Mouse (Mus musculus) stomach, postnatal 0 days (tissue): Measurements from ENCODE around the gene Smarcd3. TPM values are rescaled to one million over a fixed set of nuclear protein-coding genes. Genes with fewer than 3 reads are reported as not detected.
A peak's percentile ranks its signal among the peaks of the same experiment; 100 is the strongest.

ENCODE experiments used
- ATAC-seq: fragments of 200-750 bp; cut with Nextera tagmentation; 2 replicates; pipeline ENCODE4 v1.8.0; 2017; ENCODE audit not compliant: low FRiP score, low TSS enrichment
- DNase-seq: peaks from one replicate; pipeline ENCODE4 v3.0.0-alpha.2; 2016; ENCODE audit warnings: low spot score
- H3K27ac ChIP-seq: fragments of 300-500 bp; sonication (generic); replicated peaks from 2 replicates; pipeline ENCODE4 v1.5.1; 2014; ENCODE audit warnings: mild to moderate bottlenecking, control low read depth
- H3K27me3 ChIP-seq: fragments of 300-500 bp; sonication (generic); 2 replicates; pipeline ENCODE4 v1.6.1; 2014; ENCODE audit warnings: low read length; ENCODE audit not compliant: control insufficient read depth, insufficient read depth
- H3K36me3 ChIP-seq: fragments of 300-500 bp; sonication (generic); 2 replicates; pipeline ENCODE4 v1.6.1; 2014; ENCODE audit warnings: low read length, mixed read lengths; ENCODE audit not compliant: control insufficient read depth, insufficient read depth
- H3K4me1 ChIP-seq: fragments of 300-500 bp; sonication (generic); replicated peaks from 2 replicates; pipeline ENCODE4 v1.6.1; 2014; ENCODE audit warnings: antibody characterized with exemption; ENCODE audit not compliant: control insufficient read depth, insufficient read depth
- H3K4me2 ChIP-seq: fragments of 300-500 bp; sonication (generic); replicated peaks from 2 replicates; pipeline ENCODE4 v1.6.1; 2014; ENCODE audit warnings: low read depth, mild to moderate bottlenecking, control low read depth, moderate library complexity
- H3K4me3 ChIP-seq: fragments of 300-500 bp; sonication (generic); 2 replicates; pipeline ENCODE4 v1.5.1; 2014; ENCODE audit warnings: low read depth, low read length, control low read depth
- H3K9ac ChIP-seq: fragments of 300-500 bp; sonication (generic); 2 replicates; pipeline ENCODE4 v1.6.1; 2014; ENCODE audit warnings: mild to moderate bottlenecking, low read length, control low read depth, mixed read lengths
- H3K9me3 ChIP-seq: fragments of 300-500 bp; sonication (generic); 2 replicates; pipeline ENCODE4 v1.6.1; 2016; ENCODE audit warnings: low read length; ENCODE audit not compliant: control insufficient read depth
- CTCF ChIP-seq: IDR thresholded peaks from 2 replicates; pipeline ENCODE4 v1.5.1; 2016; ENCODE audit warnings: antibody characterized with exemption, low read depth, mild to moderate bottlenecking, moderate library complexity
- EP300 ChIP-seq: optimal IDR thresholded peaks from 2 replicates; pipeline ENCODE3; 2016; ENCODE audit warnings: antibody characterized with exemption
- WGBS: fragments of 180-500 bp; shearing (Covaris S2); extraction: QIAGEN DNeasy Blood & Tissue Kit; methylation state at CpG from one replicate; pipeline ENCODE4 v1.1.7; 2014; 5-methylcytosine and 5-hydroxymethylcytosine counted together
- microRNA counts: library from miRNA; unstranded; fragments of <30 nt; microRNA quantifications from one replicate; lab custom pipeline; 2015
- microRNA-seq: library from miRNA; unstranded; fragments of <30 nt; microRNA quantifications from one replicate; pipeline ENCODE4, GENCODE M21; 2016
- polyA plus RNA-seq: library from polyadenylated mRNA; unstranded; fragments of >200 nt; fragmentation: Nextera tagmentation; extraction: Ambion mirVana; gene quantifications from 2 replicates; pipeline ENCODE4 v1.2.1, GENCODE M21; 2015

The Smarcd3 gene
- polyA plus RNA-seq, 1 experiment from 2014 or later = 13.3 TPM

DNA sequence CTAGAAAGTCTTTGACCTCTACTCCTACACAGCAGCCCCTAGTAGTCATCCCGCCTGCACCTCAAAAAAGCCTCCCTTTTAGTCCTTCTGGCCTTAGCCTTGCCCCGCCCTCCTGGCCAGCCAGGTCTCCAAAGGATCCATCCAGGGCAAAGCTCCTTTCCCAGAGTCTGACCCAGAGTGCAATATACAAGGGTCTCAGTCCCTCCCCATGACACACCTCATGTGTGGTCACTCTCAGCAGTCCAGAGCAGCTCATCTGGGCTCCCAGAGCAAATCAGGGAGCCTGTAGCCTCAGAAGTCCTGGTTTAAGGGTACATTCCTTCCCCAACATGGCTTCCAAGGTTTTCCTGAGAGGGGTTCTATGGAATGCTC lies 72.9 kb downstream of the Smarcd3 start:
- 56% methylated on average over 2 of the region's 2 CpGs for WGBS
- H3K9me3 ChIP-seq = no peaks in the 10 kb centered on the region
- TF ChIP-seq CTCF (no peak), EP300 (no peak)
- peak overlapping the region; percentile 37; the same call in 1 of the 2 replicates for H3K4me2 ChIP-seq
- DNase-seq = no peak
- H3K4me1 ChIP-seq = no peaks in the 10 kb centered on the region
- no peaks in the 10 kb centered on the region for H3K27me3 ChIP-seq
- no peak overlapping the region for H3K9ac ChIP-seq
- no peaks in the 10 kb centered on the region for H3K36me3 ChIP-seq
- H3K27ac ChIP-seq = no peak overlapping the region
- no peak overlapping the region for H3K4me3 ChIP-seq
- ATAC-seq = no peak

DNA sequence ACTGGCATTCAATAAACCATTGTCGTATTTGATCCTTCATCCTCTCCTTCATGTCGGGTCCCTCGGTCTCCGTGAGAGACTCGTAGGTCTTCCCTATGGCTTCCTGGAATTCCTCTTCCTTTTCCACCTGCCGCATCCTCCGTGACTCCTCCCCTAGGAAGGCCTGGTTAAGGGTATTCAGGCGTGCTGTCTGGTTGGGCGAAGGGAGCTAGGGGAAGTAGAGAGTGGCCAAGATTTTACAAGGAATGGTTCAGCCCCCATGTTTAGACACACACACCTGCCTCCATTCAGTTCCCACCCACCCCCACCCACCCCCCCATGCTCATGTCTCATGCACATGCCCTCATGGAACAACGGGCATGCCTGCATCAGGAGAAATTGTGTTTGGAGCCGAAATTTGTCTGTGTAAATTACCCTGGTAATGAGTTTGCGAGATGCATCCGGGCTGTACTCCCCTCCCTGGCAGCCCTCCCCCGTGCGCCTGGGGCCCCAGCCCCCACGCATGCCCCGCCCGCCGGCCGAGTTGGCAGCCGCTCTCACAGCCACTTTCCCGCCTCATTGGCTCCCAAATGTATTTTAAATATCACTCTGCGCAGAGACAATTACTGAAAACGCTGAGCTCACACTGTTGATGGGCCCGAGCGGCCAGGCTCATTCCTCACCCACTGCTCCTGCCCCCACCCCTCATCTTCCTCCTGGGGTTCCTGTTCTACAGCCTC lies 73.5 kb downstream of the Smarcd3 start:
- H3K9me3 ChIP-seq = no peaks in the 10 kb centered on the region
- no peak overlapping the region for H3K27ac ChIP-seq
- no peaks in the 10 kb centered on the region for H3K27me3 ChIP-seq
- DNase-seq (peak; percentile 47), ATAC-seq (peak; percentile 37; the same call in 1 of the 2 replicates)
- TF ChIP-seq EP300 = no peak
- no peak for TF ChIP-seq CTCF
- no peak overlapping the region for H3K4me3 ChIP-seq
- H3K36me3 ChIP-seq = no peaks in the 10 kb centered on the region
- no peaks in the 10 kb centered on the region for H3K4me1 ChIP-seq
- 26% methylated on average over 26 of the region's 26 CpGs for WGBS
- H3K4me2 ChIP-seq = peak overlapping the region; percentile 37; the same call in 1 of the 2 replicates
- no peak overlapping the region for H3K9ac ChIP-seq

DNA sequence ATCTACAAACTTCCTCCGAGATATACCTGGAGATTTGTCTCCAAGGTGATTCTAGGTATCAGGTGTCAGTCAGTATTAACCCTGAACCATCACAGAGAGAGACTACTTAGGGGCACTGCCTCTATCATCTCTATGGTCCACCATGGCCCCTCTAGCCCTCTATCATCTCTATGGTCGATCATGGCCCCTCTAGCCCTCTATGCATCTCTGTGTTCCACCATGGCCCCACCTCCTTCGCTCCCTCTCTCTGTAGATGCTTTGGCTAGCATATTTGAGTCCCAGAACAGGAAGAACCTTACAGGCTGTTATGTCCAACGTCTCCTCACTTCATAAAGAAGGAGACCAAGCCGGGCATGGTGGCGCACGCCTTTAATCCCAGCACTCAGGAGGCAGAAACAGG lies 81.6 kb downstream of the Smarcd3 start:
- no peak for ATAC-seq
- DNase-seq = no peak

DNA sequence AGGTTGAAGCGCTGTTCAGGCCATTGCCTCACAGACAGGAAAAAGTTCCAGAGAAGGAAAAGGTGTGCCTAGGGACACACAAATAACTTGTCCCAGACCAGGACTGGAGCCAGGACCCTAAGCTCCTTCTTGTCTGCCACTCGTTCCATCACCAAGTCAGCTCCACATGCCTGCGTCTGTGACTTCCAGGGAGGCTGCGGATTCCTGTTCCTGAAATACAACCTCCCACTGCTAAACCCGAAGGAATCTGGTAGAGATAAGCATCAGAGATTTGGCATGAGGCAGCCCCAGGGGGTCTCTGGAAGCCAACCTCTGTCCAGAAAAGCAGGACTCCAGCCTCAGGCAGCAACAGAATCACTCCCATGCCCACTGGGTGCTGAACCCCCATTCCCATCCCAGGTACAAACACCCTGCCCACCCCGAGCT lies 83.1 kb downstream of the Smarcd3 start:
- no peaks in the 10 kb centered on the region for H3K27me3 ChIP-seq
- H3K36me3 ChIP-seq = no peaks in the 10 kb centered on the region
- WGBS = 13% methylated on average over 6 of the region's 6 CpGs
- TF ChIP-seq CTCF (no peak), EP300 (no peak)
- H3K4me2 ChIP-seq = peak overlapping the region; percentile 44
- H3K9me3 ChIP-seq = no peaks in the 10 kb centered on the region
- 0 out of 2 replicates have a peak overlapping the region, but pooled peaks have one; percentile 8 for H3K9ac ChIP-seq
- DNase-seq (no peak), ATAC-seq (no peak)
- peaks cover 5% of the 10 kb centered on the region; the same call in 1 of the 2 replicates for H3K4me1 ChIP-seq
- no peak overlapping the region for H3K4me3 ChIP-seq
- no peak overlapping the region for H3K27ac ChIP-seq

More for the DNA sequence above, 81.6 kb downstream of the Smarcd3 start:
- Histone ChIP-seq H3K4me3 (no peak overlapping the region), H3K4me2 (no peak overlapping the region), H3K27ac (no peak overlapping the region), H3K9ac (no peak overlapping the region), H3K4me1 (peaks cover 5% of the 10 kb centered on the region; the same call in 1 of the 2 replicates), H3K36me3 (no peaks in the 10 kb centered on the region), H3K9me3 (no peaks in the 10 kb centered on the region), H3K27me3 (no peaks in the 10 kb centered on the region)
- no peak for TF ChIP-seq EP300
- TF ChIP-seq CTCF = no peak
- WGBS = 77% methylated on average over 7 of the region's 7 CpGs

MicroRNAs within 50 kb of the gene (microRNA counts, 519-probe panel; counts per million panel counts)
- not detected for microRNA mmu-miR-671-3p (lab: Ali Mortazavi, UCI)
- not detected for microRNA mmu-miR-671-5p (lab: Ali Mortazavi, UCI)

Small RNA genes lying within 50 kb of the gene (microRNA-seq; reads per million reads assigned to microRNA genes)
- gene Mir671 = 253 reads per million, percentile 57 among the genes with 10 or more reads in this experiment

Other genes starting within 250 kb of the Smarcd3 start
- gene Atg9b, start 232.3 kb downstream of the Smarcd3 start, polyA plus RNA-seq = 4.1 and 5.8 TPM in 2 replicates
- 29.3 and 30.2 TPM in 2 replicates for gene Abcb8, start 230.7 kb downstream of the Smarcd3 start, polyA plus RNA-seq
- gene Asic3, start 211.0 kb downstream of the Smarcd3 start, polyA plus RNA-seq = 0.10 TPM in 1 of 2 replicates, not detected in the other
- gene Cdk5, start 200.9 kb downstream of the Smarcd3 start, polyA plus RNA-seq = 29.3 and 30.5 TPM in 2 replicates
- gene Slc4a2, start 200.6 kb downstream of the Smarcd3 start, polyA plus RNA-seq = 34.3 and 37.8 TPM in 2 replicates
- gene Fastk, start 179.1 kb downstream of the Smarcd3 start, polyA plus RNA-seq = 66.6 and 67.9 TPM in 2 replicates
- gene Tmub1, start 176.6 kb downstream of the Smarcd3 start, polyA plus RNA-seq = 20.9 and 21.1 TPM in 2 replicates
- gene Agap3, start 172.2 kb downstream of the Smarcd3 start, polyA plus RNA-seq = 21.9 and 26.5 TPM in 2 replicates
- gene Gbx1, start 97.2 kb downstream of the Smarcd3 start, polyA plus RNA-seq = 0.02 TPM in 1 of 2 replicates, not detected in the other
- gene Asb10, start 83.4 kb downstream of the Smarcd3 start, polyA plus RNA-seq = 0.21 and 0.25 TPM in 2 replicates
- 0.08 TPM in 1 of 2 replicates, not detected in the other for gene 4931409K22Rik, start 67.6 kb downstream of the Smarcd3 start, polyA plus RNA-seq
- gene Abcf2, start 46.9 kb downstream of the Smarcd3 start, polyA plus RNA-seq = 45.2 and 45.3 TPM in 2 replicates
- gene Chpf2, start 37.7 kb downstream of the Smarcd3 start, polyA plus RNA-seq = 18.2 and 19.2 TPM in 2 replicates
- 18.5 and 20.4 TPM in 2 replicates for gene Nub1, start 61.1 kb upstream of the Smarcd3 start, polyA plus RNA-seq
- 2.7 and 3.3 TPM in 2 replicates for gene Wdr86, start 106.3 kb upstream of the Smarcd3 start, polyA plus RNA-seq
- 2.5 and 3.0 TPM in 2 replicates for gene Crygn, start 133.6 kb upstream of the Smarcd3 start, polyA plus RNA-seq
- gene Rheb, start 218.2 kb upstream of the Smarcd3 start, polyA plus RNA-seq = 209 and 218 TPM in 2 replicates